Mouse (Mus musculus): Measurements from ENCODE around the gene Adora3. TPM values are rescaled to one million over a fixed set of nuclear protein-coding genes. Genes with fewer than 3 reads are reported as not detected.

Gene Adora3
- polyA plus RNA-seq (2014; fragmentation: Illumina TruSeq; extraction: RNeasy Lipid Tissue Mini Kit (QIAGEN cat#74804); ENCODE audit: low replicate concordance): 0.82 TPM

DNA sequence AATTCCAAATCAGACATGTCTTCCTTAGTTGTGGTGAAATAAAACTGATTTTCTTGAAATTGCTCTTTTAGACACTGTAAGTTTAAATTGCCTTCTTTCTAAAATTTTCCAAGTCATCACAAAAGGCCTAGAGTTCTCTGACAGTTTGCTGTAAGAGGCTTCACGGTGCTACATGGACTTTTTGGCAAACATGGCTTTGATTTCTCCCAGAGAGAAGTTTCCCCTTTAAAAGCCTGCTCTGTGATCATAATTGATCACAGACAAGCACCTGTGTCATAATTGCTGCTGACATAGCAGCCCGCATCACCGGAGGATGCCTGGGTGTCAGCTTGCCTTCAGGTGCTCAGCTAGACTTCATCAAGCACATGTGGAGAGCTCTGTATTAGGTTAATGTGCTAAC is at the start of gene Adora3, which contains the start of gene Tmigd3:
Gene Adora3 (plus strand): TSS at position 301 of the 400 bp plus-strand sequence.
Gene Tmigd3 (plus strand): TSS at position 346 of the 400 bp plus-strand sequence.

DNA sequence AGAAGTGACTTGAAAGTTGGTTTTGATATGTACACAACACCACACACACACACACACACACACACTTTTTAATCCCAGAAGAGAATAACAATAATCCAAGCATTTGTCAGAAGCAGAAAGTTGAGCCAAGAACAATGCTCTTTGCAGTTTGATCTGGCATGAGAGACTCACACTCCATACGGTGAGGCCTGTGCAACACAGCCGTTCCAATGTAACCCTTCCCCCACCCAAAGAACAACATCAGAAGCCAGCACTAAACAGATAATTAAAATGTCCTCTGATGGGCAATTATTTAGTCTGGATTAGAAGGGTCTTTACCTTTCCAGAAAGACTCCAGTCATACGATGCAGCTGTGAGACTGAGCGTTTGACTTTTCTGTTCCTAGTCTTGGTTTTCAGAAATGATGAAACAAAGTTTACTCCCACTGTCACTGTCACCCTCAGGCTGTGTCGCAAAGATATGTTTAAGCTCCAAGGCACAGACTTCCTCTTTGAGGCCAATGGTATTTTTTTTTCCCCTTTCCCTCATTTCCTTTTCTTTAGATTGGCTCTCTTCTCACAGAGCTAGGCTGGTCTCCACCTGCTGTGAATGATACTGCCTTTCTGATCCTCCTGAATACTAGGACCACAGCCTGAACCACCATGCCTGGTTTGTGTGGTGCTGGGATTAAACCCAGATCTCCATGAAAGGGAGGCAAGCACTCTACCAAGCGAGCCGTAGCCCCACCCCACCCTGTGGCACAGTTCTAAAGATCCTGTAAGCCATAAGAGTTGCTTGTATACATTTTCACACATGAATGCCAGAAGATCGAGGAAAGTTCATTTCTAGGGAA is 61.8 kb downstream of the Adora3 start, which contains the start of gene I830077J02Rik:
Gene I830077J02Rik (minus strand): TSS at position 425 of the 832 bp plus-strand sequence.

Other genes starting within 250 kb of the Adora3 start
- gene Ddx20, start 183.3 kb upstream of the Adora3 start, polyA plus RNA-seq (2014; fragmentation: Illumina TruSeq; extraction: RNeasy Lipid Tissue Mini Kit (QIAGEN cat#74804); ENCODE audit: low replicate concordance): 18.9 TPM
- 0.52 TPM for gene Inka2, start 166.3 kb upstream of the Adora3 start, polyA plus RNA-seq (2014; fragmentation: Illumina TruSeq; extraction: RNeasy Lipid Tissue Mini Kit (QIAGEN cat#74804); ENCODE audit: low replicate concordance)
- gene Rap1a, start 69.5 kb upstream of the Adora3 start, polyA plus RNA-seq (2014; fragmentation: Illumina TruSeq; extraction: RNeasy Lipid Tissue Mini Kit (QIAGEN cat#74804); ENCODE audit: low replicate concordance): 567 TPM
- gene Tmigd3, start within 50 bp of the Adora3 start, polyA plus RNA-seq (2014; fragmentation: Illumina TruSeq; extraction: RNeasy Lipid Tissue Mini Kit (QIAGEN cat#74804); ENCODE audit: low replicate concordance): 0.97 TPM
- gene I830077J02Rik, start 61.8 kb downstream of the Adora3 start, polyA plus RNA-seq (2014; fragmentation: Illumina TruSeq; extraction: RNeasy Lipid Tissue Mini Kit (QIAGEN cat#74804); ENCODE audit: low replicate concordance): 6.8 TPM
- gene Wdr77, start 88.5 kb downstream of the Adora3 start, polyA plus RNA-seq (2014; fragmentation: Illumina TruSeq; extraction: RNeasy Lipid Tissue Mini Kit (QIAGEN cat#74804); ENCODE audit: low replicate concordance): 29.0 TPM
- gene Atp5f1, start 89.2 kb downstream of the Adora3 start, polyA plus RNA-seq (2014; fragmentation: Illumina TruSeq; extraction: RNeasy Lipid Tissue Mini Kit (QIAGEN cat#74804); ENCODE audit: low replicate concordance): 2,243 TPM
- 1.7 TPM for gene Ovgp1, start 102.9 kb downstream of the Adora3 start, polyA plus RNA-seq (2014; fragmentation: Illumina TruSeq; extraction: RNeasy Lipid Tissue Mini Kit (QIAGEN cat#74804); ENCODE audit: low replicate concordance)
- gene Pifo, start 143.8 kb downstream of the Adora3 start, polyA plus RNA-seq (2014; fragmentation: Illumina TruSeq; extraction: RNeasy Lipid Tissue Mini Kit (QIAGEN cat#74804); ENCODE audit: low replicate concordance): not detected
- gene Chil5, start 162.0 kb downstream of the Adora3 start, polyA plus RNA-seq (2014; fragmentation: Illumina TruSeq; extraction: RNeasy Lipid Tissue Mini Kit (QIAGEN cat#74804); ENCODE audit: low replicate concordance): not detected
- gene Chia1, start 242.4 kb downstream of the Adora3 start, polyA plus RNA-seq (2014; fragmentation: Illumina TruSeq; extraction: RNeasy Lipid Tissue Mini Kit (QIAGEN cat#74804); ENCODE audit: low replicate concordance): not detected

Measured in small intestine, adult 10 weeks (tissue).